Mouse (Mus musculus): ENCODE results near the gene Akp3. TPM values are rescaled to one million over a fixed set of nuclear protein-coding genes. Genes with fewer than 3 reads are reported as not detected.

Gene Akp3
- polyA plus RNA-seq, 1 experiment from 2014 or later: not detected

- Histone ChIP-seq H3K4me2 (ENCODE audit: low read depth, low read length) (no peak overlapping the region; the same call in 1 of the 2 replicates), H3K4me3 (ENCODE audit: low read depth, low read length) (no peak overlapping the region), H3K27ac (ENCODE audit: low read depth) (no peak overlapping the region), H3K4me1 (ENCODE audit: insufficient read depth) (peaks cover 4% of the 10 kb centered on the region; the same call in 1 of the 2 replicates), H3K36me3 (replicated peaks; ENCODE audit: insufficient read depth, low read length) (no peaks in the 10 kb centered on the region), H3K27me3 (ENCODE audit: insufficient read depth, low read length) (peaks cover 4% of the 10 kb centered on the region; the same call in 1 of the 2 replicates), H3K9me3 (ENCODE audit: low read length) (no peaks in the 10 kb centered on the region), H3K9ac (replicated peaks) (no peak overlapping the region)
- peak; percentile 77 for ATAC-seq
- WGBS (ENCODE audit: insufficient replicate concordance): 13% methylated on average over 29 of the region's 30 CpGs
- TF ChIP-seq EP300 (IDR thresholded peaks at IDR 0.05; ENCODE audit: low read depth): no peak
- peak; percentile 81 for TF ChIP-seq CTCF (IDR thresholded peaks at IDR 0.05; ENCODE audit: low read depth)
- DNase-seq: peak; percentile 75
Measured at GRCm38 (mm10) chr1:87098358-87098975, 26.3 kb upstream of the Akp3 start.

- DNase-seq: no peak
- H3K4me3 ChIP-seq (ENCODE audit: low read depth, low read length): no peak within 1 kb of the TSS
- peaks cover 4% of the 10 kb centered on the region; the same call in 1 of the 2 replicates for H3K4me1 ChIP-seq (ENCODE audit: insufficient read depth)
- no peaks in the 10 kb centered on the region for H3K36me3 ChIP-seq (replicated peaks; ENCODE audit: insufficient read depth, low read length)
- no peak within 1 kb of the TSS for H3K9ac ChIP-seq (replicated peaks)
- TF ChIP-seq EP300 (IDR thresholded peaks at IDR 0.05; ENCODE audit: low read depth): no peak
- H3K9me3 ChIP-seq (ENCODE audit: low read length): no peaks in the 10 kb centered on the region
- WGBS (ENCODE audit: insufficient replicate concordance): 65% methylated on average over 1 of the region's 1 CpGs
- no peak within 1 kb of the TSS for H3K27ac ChIP-seq (ENCODE audit: low read depth)
- H3K4me2 ChIP-seq (ENCODE audit: low read depth, low read length): no peak within 1 kb of the TSS
- peaks cover 4% of the 10 kb centered on the region; the same call in 1 of the 2 replicates for H3K27me3 ChIP-seq (ENCODE audit: insufficient read depth, low read length)
- no peak for ATAC-seq
Measured at GRCm38 (mm10) chr1:87101411-87101810, 23.4 kb upstream of the Akp3 start, which contains the start of gene Alpi. TSS of gene Alpi (minus strand) at chr1:87101606.

DNA sequence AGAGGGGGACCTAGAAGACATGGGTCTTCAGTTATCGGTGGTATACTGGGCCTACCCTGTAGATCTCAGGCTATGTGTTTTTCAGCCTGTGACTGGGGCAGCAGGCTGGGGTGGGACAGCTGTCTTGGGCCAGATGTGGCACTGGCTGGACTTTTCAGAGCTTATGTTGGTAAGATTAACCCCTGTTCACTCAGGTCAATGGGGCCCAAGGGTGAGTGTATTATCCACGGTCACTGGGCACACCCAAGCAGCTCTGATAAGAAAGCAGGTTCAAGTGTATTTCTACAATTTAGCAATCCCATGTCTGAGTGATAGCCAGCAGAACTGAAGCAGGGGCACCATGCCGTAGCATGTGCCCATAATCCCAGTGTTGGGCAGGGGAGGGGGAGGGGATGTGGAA is 22.7 kb upstream of the Akp3 start:
- no peaks in the 10 kb centered on the region for H3K9me3 ChIP-seq (ENCODE audit: low read length)
- no peak for DNase-seq
- WGBS (ENCODE audit: insufficient replicate concordance): 74% methylated on average over 3 of the region's 3 CpGs
- H3K27ac ChIP-seq (ENCODE audit: low read depth): no peak overlapping the region
- no peak for TF ChIP-seq EP300 (IDR thresholded peaks at IDR 0.05; ENCODE audit: low read depth)
- no peak for TF ChIP-seq CTCF (IDR thresholded peaks at IDR 0.05; ENCODE audit: low read depth)
- H3K4me2 ChIP-seq (ENCODE audit: low read depth, low read length): no peak overlapping the region
- H3K4me3 ChIP-seq (ENCODE audit: low read depth, low read length): no peak overlapping the region
- peaks cover 4% of the 10 kb centered on the region; the same call in 1 of the 2 replicates for H3K4me1 ChIP-seq (ENCODE audit: insufficient read depth)
- no peaks in the 10 kb centered on the region for H3K36me3 ChIP-seq (replicated peaks; ENCODE audit: insufficient read depth, low read length)
- no peak overlapping the region for H3K9ac ChIP-seq (replicated peaks)
- H3K27me3 ChIP-seq (ENCODE audit: insufficient read depth, low read length): peaks cover 4% of the 10 kb centered on the region; the same call in 1 of the 2 replicates
- no peak for ATAC-seq

DNA sequence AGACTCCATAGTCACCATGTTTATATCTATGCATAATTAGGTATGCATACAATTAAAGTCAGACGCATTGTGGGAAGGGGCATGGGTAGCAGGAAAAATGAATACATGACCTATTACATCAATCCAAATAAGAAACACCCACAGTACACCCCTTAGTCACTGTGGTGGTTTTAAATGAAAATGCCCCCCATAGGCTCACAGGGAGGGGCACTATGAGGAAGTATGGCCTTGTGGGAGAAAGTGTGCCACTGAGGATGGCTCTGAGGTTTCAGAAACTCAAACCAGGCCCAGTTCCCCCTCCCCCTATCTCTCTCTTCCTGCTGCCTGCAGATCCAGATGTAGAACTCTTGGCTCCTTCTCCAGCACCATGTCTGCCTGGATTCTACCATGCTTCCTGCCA is 20.8 kb upstream of the Akp3 start:
- 82% methylated on average over 1 of the region's 1 CpGs for WGBS (ENCODE audit: insufficient replicate concordance)

GRCm38 (mm10) chr1:87106536-87106935 is 18.2 kb upstream of the Akp3 start:
- 67% methylated on average over 8 of the region's 8 CpGs for WGBS (ENCODE audit: insufficient replicate concordance)
- H3K4me3 ChIP-seq (ENCODE audit: low read depth, low read length): no peak overlapping the region
- H3K4me1 ChIP-seq (ENCODE audit: insufficient read depth): no peaks in the 10 kb centered on the region
- no peak overlapping the region for H3K4me2 ChIP-seq (ENCODE audit: low read depth, low read length)
- H3K27ac ChIP-seq (ENCODE audit: low read depth): no peak overlapping the region
- no peaks in the 10 kb centered on the region for H3K36me3 ChIP-seq (replicated peaks; ENCODE audit: insufficient read depth, low read length)
- H3K9me3 ChIP-seq (ENCODE audit: low read length): no peaks in the 10 kb centered on the region
- DNase-seq (no peak), ATAC-seq (no peak)
- no peaks in the 10 kb centered on the region for H3K27me3 ChIP-seq (ENCODE audit: insufficient read depth, low read length)
- no peak overlapping the region for H3K9ac ChIP-seq (replicated peaks)
- no peak for TF ChIP-seq EP300 (IDR thresholded peaks at IDR 0.05; ENCODE audit: low read depth)
- TF ChIP-seq CTCF (IDR thresholded peaks at IDR 0.05; ENCODE audit: low read depth): no peak

More for the DNA sequence above, 20.8 kb upstream of the Akp3 start:
- Histone ChIP-seq H3K4me1 (ENCODE audit: insufficient read depth) (no peaks in the 10 kb centered on the region), H3K4me3 (ENCODE audit: low read depth, low read length) (no peak overlapping the region), H3K9ac (replicated peaks) (no peak overlapping the region), H3K27me3 (ENCODE audit: insufficient read depth, low read length) (peaks cover 2% of the 10 kb centered on the region; the same call in 1 of the 2 replicates), H3K27ac (ENCODE audit: low read depth) (no peak overlapping the region), H3K9me3 (ENCODE audit: low read length) (no peaks in the 10 kb centered on the region), H3K36me3 (replicated peaks; ENCODE audit: insufficient read depth, low read length) (no peaks in the 10 kb centered on the region), H3K4me2 (ENCODE audit: low read depth, low read length) (no peak overlapping the region)
- DNase-seq (no peak), ATAC-seq (no peak)
- TF ChIP-seq EP300 (IDR thresholded peaks at IDR 0.05; ENCODE audit: low read depth): no peak
- TF ChIP-seq CTCF (IDR thresholded peaks at IDR 0.05; ENCODE audit: low read depth): no peak

DNA sequence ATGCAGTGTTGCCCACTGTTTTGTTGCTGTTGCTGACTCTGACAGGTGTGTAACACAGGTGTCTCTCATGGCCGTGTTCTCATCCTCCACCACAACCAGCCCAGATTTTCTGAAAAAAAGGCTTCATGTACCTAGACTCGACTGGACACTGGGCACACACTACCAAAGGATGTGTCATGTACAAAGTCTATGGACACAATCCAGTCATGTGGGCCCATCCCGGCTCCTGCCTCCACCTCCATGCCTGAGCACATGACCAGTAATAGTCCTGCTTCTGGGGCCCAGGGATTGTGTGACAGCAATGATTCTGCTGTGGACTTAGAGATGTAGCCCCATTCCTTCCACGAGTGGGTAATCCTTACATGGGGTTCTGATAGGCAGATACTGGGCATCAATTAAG is 16.2 kb upstream of the Akp3 start:
- Histone ChIP-seq H3K4me2 (ENCODE audit: low read depth, low read length) (no peak overlapping the region), H3K4me1 (ENCODE audit: insufficient read depth) (no peaks in the 10 kb centered on the region), H3K27me3 (ENCODE audit: insufficient read depth, low read length) (no peaks in the 10 kb centered on the region), H3K4me3 (ENCODE audit: low read depth, low read length) (no peak overlapping the region), H3K36me3 (replicated peaks; ENCODE audit: insufficient read depth, low read length) (no peaks in the 10 kb centered on the region), H3K27ac (ENCODE audit: low read depth) (no peak overlapping the region), H3K9me3 (ENCODE audit: low read length) (no peaks in the 10 kb centered on the region), H3K9ac (replicated peaks) (no peak overlapping the region)
- ATAC-seq (no peak), DNase-seq (no peak)
- TF ChIP-seq EP300 (IDR thresholded peaks at IDR 0.05; ENCODE audit: low read depth): no peak
- TF ChIP-seq CTCF (IDR thresholded peaks at IDR 0.05; ENCODE audit: low read depth): no peak
- 80% methylated on average over 4 of the region's 4 CpGs for WGBS (ENCODE audit: insufficient replicate concordance)

Data from liver, postnatal 0 days (tissue).